Mouse (Mus musculus): Measurements from ENCODE around the gene Sync. TPM values are rescaled to one million over a fixed set of nuclear protein-coding genes. Genes with fewer than 3 reads are reported as not detected.

The Sync gene
- total RNA-seq (2021): 1 to 10 TPM; 4.2 to 7.4 TPM
- long read RNA-seq, experiment 1, partial matches to known transcripts: 0 of 2 reads
- long read RNA-seq, experiment 1, other reads (novel, unspliced or antisense): 0 of 2 reads
- long read RNA-seq, experiment 2, partial matches to known transcripts: 0 of 8 reads
- long read RNA-seq, experiment 2, other reads (novel, unspliced or antisense): 8 of 8 reads

DNA sequence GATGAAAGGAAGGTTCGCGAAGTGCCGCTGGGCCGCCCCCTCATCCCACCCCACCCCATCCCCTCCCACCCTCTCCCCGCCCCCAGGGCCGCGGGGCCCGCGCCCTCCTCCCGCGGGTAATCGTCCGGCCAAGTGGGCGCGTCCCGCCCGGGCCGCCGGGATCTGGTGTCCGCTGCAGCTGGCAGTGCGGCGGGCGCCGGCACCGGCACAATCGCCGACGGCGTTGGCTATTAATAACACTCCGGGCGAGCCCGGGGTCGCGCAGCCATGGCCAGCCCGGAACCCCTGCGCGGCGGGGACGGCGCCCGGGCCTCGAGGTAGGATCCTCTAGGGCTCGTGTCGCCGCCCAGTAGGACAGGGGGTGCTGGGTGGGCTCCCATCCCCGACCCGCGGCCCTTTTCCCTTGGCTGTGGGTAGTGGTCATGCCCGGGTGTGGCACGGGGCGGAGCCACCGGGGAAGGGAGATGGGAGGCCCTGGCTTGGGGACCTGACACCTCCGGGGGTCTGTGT is at the start of gene Sync:
Gene Sync (plus strand): TSS at position 146 of the 510 bp plus-strand sequence.
- peak; percentile 62 for DNase-seq

- no peak for DNase-seq
Measured at GRCm38 (mm10) chr4:129237843-129238441, 49.5 kb upstream of the Sync start.

DNA sequence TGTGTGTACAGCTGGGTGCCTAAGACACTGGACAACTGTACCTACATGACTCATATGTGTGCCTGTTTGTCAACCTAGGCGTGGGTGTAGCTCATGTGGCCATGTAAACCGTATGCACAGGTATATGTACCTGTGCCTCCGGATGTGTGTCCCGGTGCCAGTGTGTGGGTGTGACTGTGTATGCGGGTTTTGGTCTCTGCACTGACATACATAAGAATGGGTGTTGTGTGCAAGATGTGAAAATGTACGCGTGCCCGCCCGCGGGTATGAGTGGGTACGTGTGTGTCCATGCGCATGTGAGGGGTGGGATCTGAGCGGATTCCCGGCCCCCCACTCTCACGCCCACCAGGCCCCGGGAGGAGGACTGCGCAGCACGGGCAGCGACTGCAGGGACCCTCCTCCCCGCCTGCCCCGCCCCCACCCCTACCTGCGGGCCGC is 48.8 kb upstream of the Sync start:
- no peak for DNase-seq

GRCm38 (mm10) chr4:129239075-129239474 is 48.3 kb upstream of the Sync start:
- peak; percentile 86 for DNase-seq

GRCm38 (mm10) chr4:129241898-129242297 is 45.5 kb upstream of the Sync start:
- no peak for DNase-seq

DNA sequence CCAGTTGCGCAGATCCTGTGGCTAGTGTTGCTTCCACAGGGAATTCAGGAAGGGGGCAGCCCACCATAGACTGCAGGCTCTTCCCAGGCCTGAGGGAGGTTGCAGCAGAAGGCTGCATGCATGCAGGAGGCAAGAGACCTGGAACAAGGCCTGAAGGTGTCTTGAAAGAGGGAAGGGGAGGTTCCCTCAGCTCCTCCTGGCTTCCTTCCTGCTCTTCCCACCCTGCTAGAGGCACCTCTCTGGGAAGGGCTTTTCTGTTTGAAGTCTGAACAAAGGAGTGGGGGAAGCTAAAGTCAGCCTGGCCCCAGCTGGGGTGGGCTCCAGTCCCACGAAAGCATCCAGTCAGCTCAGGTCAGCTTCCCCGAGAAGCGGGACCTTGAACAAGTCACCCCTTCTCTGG is 45.1 kb upstream of the Sync start:
- DNase-seq: no peak

- DNase-seq: no peak
Measured at GRCm38 (mm10) chr4:129242761-129243160, 44.7 kb upstream of the Sync start.

- no peak for DNase-seq
Measured at GRCm38 (mm10) chr4:129244802-129245201, 42.6 kb upstream of the Sync start.

- DNase-seq: no peak
Measured at GRCm38 (mm10) chr4:129246360-129247301, 40.8 kb upstream of the Sync start.

DNA sequence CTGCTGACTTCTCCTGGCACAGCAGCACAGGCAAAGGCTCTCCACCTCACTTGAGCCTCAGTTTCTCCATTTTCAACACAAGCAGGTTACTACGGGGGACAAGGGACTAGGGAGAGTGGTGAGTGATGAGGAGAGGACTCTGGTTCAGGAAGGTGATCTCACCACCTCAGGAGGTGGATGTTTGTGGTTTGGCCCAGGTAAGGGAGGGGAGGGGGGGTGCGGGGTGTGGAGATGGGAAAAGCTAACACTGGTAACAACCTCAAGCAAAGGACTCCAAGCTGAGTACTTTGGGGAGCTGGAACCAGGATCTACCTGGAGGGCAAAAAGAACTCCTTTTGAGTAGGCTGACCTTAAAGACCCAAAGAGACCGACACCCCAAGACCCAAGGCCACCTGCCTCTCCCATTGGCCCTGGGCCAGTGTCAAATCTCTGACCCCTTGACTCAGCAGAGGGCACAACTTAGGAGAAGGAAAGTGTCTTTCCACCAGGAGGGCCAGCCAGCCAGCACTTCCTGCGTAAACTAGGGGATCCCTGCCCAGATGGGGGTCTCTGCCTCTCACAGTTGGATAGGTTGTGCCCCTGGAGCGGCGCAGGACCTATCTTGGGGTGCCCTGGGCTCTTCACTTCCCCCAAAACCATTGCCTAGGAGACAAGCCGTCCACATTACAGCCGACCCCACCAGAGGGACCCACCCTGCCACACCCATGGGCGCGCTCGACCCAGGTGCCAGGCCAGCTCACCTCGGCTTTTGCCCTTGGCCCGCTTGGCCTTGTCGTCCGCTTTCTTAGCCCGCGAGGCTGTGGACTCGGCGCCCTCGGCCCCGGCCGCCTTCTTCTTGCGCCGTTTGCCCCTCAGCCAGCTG is 39.8 kb upstream of the Sync start:
- peak; percentile 40 for DNase-seq

GRCm38 (mm10) chr4:129248243-129248767 is 39.1 kb upstream of the Sync start:
- DNase-seq: peak; percentile 58

- DNase-seq: no peak
Measured at GRCm38 (mm10) chr4:129249288-129249687, 38.1 kb upstream of the Sync start.

- peak; percentile 78 for DNase-seq
Measured at GRCm38 (mm10) chr4:129250759-129251481, 36.5 kb upstream of the Sync start.

- DNase-seq: peak; percentile 59
Measured at GRCm38 (mm10) chr4:129251482-129252125, 35.8 kb upstream of the Sync start.

DNA sequence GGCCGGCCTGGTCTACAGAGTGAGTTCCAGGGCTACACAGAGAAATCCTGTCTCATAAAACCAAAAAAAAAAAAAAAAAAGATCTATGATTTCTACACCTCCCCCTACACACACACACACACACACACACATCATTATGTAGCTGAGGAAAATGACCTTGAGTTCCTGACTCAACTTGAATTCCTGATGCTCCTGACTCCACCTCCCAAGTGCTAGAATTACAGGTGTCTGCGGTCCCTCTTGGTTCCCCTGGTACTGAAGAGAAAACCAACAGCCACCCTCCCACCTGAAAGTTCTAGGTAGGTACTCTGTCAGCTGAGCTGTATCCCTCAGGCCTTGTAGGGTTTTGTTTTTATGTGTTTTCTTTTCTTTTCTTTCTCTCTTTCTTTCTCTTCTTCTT is 34.9 kb upstream of the Sync start:
- DNase-seq: no peak

GRCm38 (mm10) chr4:129254571-129254970 is 32.8 kb upstream of the Sync start:
- DNase-seq: no peak

- DNase-seq: no peak
Measured at GRCm38 (mm10) chr4:129256450-129257380, 30.7 kb upstream of the Sync start.

- DNase-seq: no peak
Measured at GRCm38 (mm10) chr4:129259101-129259500, 28.3 kb upstream of the Sync start.

DNA sequence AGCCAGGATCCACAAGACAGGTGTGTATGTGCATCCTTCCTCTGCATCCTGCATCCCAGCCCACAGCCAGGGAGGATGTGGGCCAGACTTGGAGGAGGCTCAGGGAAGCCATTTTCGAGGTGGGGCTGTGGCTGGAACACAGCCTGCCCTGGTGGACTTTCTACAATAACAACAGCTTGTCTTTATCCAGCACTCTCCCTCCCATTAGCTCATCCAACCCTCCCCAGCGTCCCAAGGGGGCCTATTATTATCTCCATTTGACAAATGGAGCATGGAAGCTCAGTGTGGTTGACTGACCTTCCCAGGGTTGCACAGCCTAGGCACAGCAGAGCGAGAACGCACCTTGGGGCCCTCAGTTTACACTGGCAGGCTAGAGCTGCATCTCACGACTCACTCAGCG is 26.7 kb upstream of the Sync start:
- DNase-seq: no peak

Data from adrenal gland, postnatal 10 days (tissue).